In genomic region chr5:66300576-66300975, GRCm38 (mm10) we compare ENCODE assay signal across 21 mouse cellular contexts. TPM values are rescaled to one million over a fixed set of nuclear protein-coding genes. Genes with fewer than 3 reads are reported as not detected.
"Had no signal": no experiment of that assay in that cellular context is flagged by ENCODE, and none has a peak within 500 bp of the region (broad histone marks: within the 10 kb centered on the region; RNA-seq: fewer than 3 reads in every experiment).

No protein-coding gene starts in this region.

- H3K4me3 ChIP-seq: lung, embryonic 15.5 days; megakaryocyte, embryonic 14.5 days; midbrain, embryonic 13.5 days; midbrain, embryonic 15.5 days; neural tube, embryonic 12.5 days; stomach, embryonic 15.5 days had no signal

- H3K27me3 ChIP-seq: lung, embryonic 15.5 days; megakaryocyte, embryonic 14.5 days; midbrain, embryonic 13.5 days; midbrain, embryonic 15.5 days; neural tube, embryonic 12.5 days; stomach, embryonic 15.5 days had no signal

- H3K4me1 ChIP-seq: lung, embryonic 15.5 days; midbrain, embryonic 13.5 days; midbrain, embryonic 15.5 days; neural tube, embryonic 12.5 days; stomach, embryonic 15.5 days had no signal

- H3K27ac ChIP-seq: lung, embryonic 15.5 days; macrophage; midbrain, embryonic 13.5 days; midbrain, embryonic 15.5 days; neural tube, embryonic 12.5 days; stomach, embryonic 15.5 days; stomach, postnatal 0 days had no signal

- H3K4me2 ChIP-seq: lung, embryonic 15.5 days; midbrain, embryonic 11.5 days; midbrain, embryonic 13.5 days; midbrain, embryonic 15.5 days; neural tube, embryonic 12.5 days; stomach, embryonic 15.5 days had no signal

- DNase-seq: liver, postnatal 0 days; lung, adult 2 months; lung, postnatal 14 days; lung, postnatal 36 days; right cerebral cortex, postnatal 14 days; thymus, adult 2 months; thymus, postnatal 25 days; thymus, postnatal 4 days had no signal

- H3K9ac ChIP-seq: liver, postnatal 0 days; lung, embryonic 15.5 days; midbrain, embryonic 13.5 days; midbrain, embryonic 15.5 days; neural tube, embryonic 12.5 days; stomach, embryonic 15.5 days had no signal

- H3K9me3 ChIP-seq: lung, embryonic 15.5 days; midbrain, embryonic 13.5 days; midbrain, embryonic 15.5 days; neural tube, embryonic 12.5 days; stomach, embryonic 15.5 days had no signal

- ATAC-seq: liver, postnatal 0 days; lung, postnatal 0 days; midbrain, embryonic 13.5 days; midbrain, embryonic 15.5 days had no signal

- H3K36me3 ChIP-seq: stomach, embryonic 15.5 days had no signal

RNA-seq across cellular contexts. Expression of gene Nsun7, which starts 40.9 kb away (rescaled TPM):
- total RNA-seq: megakaryocyte progenitor cell, adult 5-6 weeks; monocyte, adult 5-6 weeks; neutrophil, adult 5-6 weeks had no signal
- polyA plus RNA-seq: macrophage had no signal
